Mouse (Mus musculus) liver, embryonic 11.5 days (tissue): ENCODE measurements around the gene Rhobtb3. TPM values are rescaled to one million over a fixed set of nuclear protein-coding genes. Genes with fewer than 3 reads are reported as not detected.
A peak's percentile ranks its signal among the peaks of the same experiment; 100 is the strongest.

Source experiments
- ATAC-seq: fragments of 200-750 bp; cut with Nextera tagmentation; replicated peaks from 2 replicates; pipeline ENCODE4 v1.8.0; 2017; ENCODE audit warnings: moderate number of reproducible peaks, mild to moderate bottlenecking, moderate TSS enrichment, moderate library complexity; ENCODE audit not compliant: low FRiP score
- DNase-seq: peaks from one replicate; pipeline ENCODE4 v3.0.0-alpha.2; 2017; ENCODE audit warnings: low spot score
- H3K27ac ChIP-seq: fragments of 300-500 bp; sonication (generic); 2 replicates; pipeline ENCODE4 v1.5.1; 2014; ENCODE audit warnings: mild to moderate bottlenecking, low read depth, low read length, control low read depth
- H3K27me3 ChIP-seq: fragments of 300-500 bp; sonication (generic); replicated peaks from 2 replicates; pipeline ENCODE4 v1.6.1; 2014; ENCODE audit warnings: low read length, mixed read lengths; ENCODE audit not compliant: control insufficient read depth, insufficient read depth
- H3K36me3 ChIP-seq: fragments of 300-500 bp; sonication (generic); 2 replicates; pipeline ENCODE4 v1.6.1; 2014; ENCODE audit warnings: mild to moderate bottlenecking, low read length, moderate library complexity, mixed read lengths; ENCODE audit not compliant: control insufficient read depth, insufficient read depth
- H3K4me1 ChIP-seq: fragments of 300-500 bp; sonication (generic); replicated peaks from 2 replicates; pipeline ENCODE4 v1.6.1; 2014; ENCODE audit warnings: low read length, mixed read lengths; ENCODE audit not compliant: control insufficient read depth, insufficient read depth
- H3K4me2 ChIP-seq: fragments of 300-500 bp; sonication (generic); 2 replicates; pipeline ENCODE4 v1.6.1; 2014; ENCODE audit warnings: mild to moderate bottlenecking, control low read depth, moderate library complexity
- H3K4me3 ChIP-seq: fragments of 300-500 bp; sonication (generic); 2 replicates; pipeline ENCODE4 v1.5.1; 2014; ENCODE audit warnings: low read depth, low read length, control low read depth
- H3K9ac ChIP-seq: fragments of 300-500 bp; sonication (generic); 2 replicates; pipeline ENCODE4 v1.6.1; 2014; ENCODE audit warnings: low read depth, low read length, control low read depth
- H3K9me3 ChIP-seq: fragments of 300-500 bp; sonication (generic); 2 replicates; pipeline ENCODE4 v1.6.1; 2016; ENCODE audit warnings: low read length, inconsistent platforms, mixed read lengths; ENCODE audit not compliant: control insufficient read depth
- WGBS: fragments of 180-500 bp; shearing (Covaris S2); extraction: QIAGEN DNeasy Blood & Tissue Kit; methylation state at CpG from one replicate; pipeline ENCODE4 v1.1.7; 2014; 5-methylcytosine and 5-hydroxymethylcytosine counted together
- polyA plus RNA-seq: library from polyadenylated mRNA; unstranded; fragments of >200 nt; fragmentation: Nextera tagmentation; extraction: Ambion mirVana; gene quantifications from 2 replicates; pipeline ENCODE4 v1.2.1, GENCODE M21; 2014

The Rhobtb3 gene
- polyA plus RNA-seq = 18.7 and 19.2 TPM in 2 replicates

- Histone ChIP-seq H3K9ac (peak within 1 kb of the TSS; percentile 88), H3K27ac (peak within 1 kb of the TSS; percentile 81), H3K4me3 (peak within 1 kb of the TSS; percentile 75), H3K36me3 (no peaks in the 10 kb centered on the region), H3K27me3 (0 out of 2 replicates have a peak, but pooled peaks cover 3% of the 10 kb centered on the region), H3K9me3 (no peaks in the 10 kb centered on the region), H3K4me2 (peak within 1 kb of the TSS; percentile 83), H3K4me1 (no peaks in the 10 kb centered on the region; the same call in none of the 2 replicates)
- DNase-seq (peak; percentile 89), ATAC-seq (peak; percentile 82)
- under 1% methylated on average over 106 of the region's 110 CpGs for WGBS
Observed at GRCm38 (mm10) chr13:75943189-75944043, at the start of gene Rhobtb3. Gene Rhobtb3 (minus strand): TSS chr13:75943925.

GRCm38 (mm10) chr13:75992169-75993028 lies 48.7 kb upstream of the Rhobtb3 start:
- no peak overlapping the region for H3K4me3 ChIP-seq
- WGBS = 70% methylated on average over 9 of the region's 9 CpGs
- ATAC-seq (no peak), DNase-seq (no peak)
- H3K9ac ChIP-seq = no peak overlapping the region
- H3K4me2 ChIP-seq = no peak overlapping the region
- no peak overlapping the region for H3K27ac ChIP-seq
- no peaks in the 10 kb centered on the region for H3K27me3 ChIP-seq
- no peaks in the 10 kb centered on the region; the same call in none of the 2 replicates for H3K9me3 ChIP-seq
- no peaks in the 10 kb centered on the region for H3K4me1 ChIP-seq
- no peaks in the 10 kb centered on the region for H3K36me3 ChIP-seq

DNA sequence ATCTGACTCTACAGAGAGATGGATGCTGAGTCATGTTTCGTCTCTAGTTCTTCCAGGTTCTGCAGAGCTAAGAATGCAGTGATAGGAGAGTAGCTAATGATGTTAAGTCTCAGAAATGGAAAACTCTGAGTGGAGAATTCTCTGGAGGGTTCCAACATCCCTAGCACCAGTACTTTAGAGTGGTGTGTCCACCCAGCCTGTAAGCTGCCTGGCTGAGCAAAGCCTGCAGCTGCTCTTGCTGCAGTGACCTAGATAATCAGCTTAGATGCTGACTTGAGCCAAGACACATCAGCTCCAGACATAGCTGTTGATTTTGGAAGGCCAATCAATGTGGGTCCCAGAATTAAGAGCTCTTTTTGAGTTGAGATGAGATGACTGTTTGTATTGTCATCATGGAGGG lies 44.4 kb upstream of the Rhobtb3 start:
- DNase-seq (no peak), ATAC-seq (no peak)
- 75% methylated on average over 1 of the region's 1 CpGs for whole genome bisulfite sequencing
- no peak overlapping the region for H3K4me2 ChIP-seq
- H3K27me3 ChIP-seq = no peaks in the 10 kb centered on the region
- H3K4me3 ChIP-seq = no peak overlapping the region
- no peak overlapping the region for H3K9ac ChIP-seq
- H3K36me3 ChIP-seq = no peaks in the 10 kb centered on the region
- H3K27ac ChIP-seq = no peak overlapping the region
- no peaks in the 10 kb centered on the region for H3K9me3 ChIP-seq
- H3K4me1 ChIP-seq = no peaks in the 10 kb centered on the region

DNA sequence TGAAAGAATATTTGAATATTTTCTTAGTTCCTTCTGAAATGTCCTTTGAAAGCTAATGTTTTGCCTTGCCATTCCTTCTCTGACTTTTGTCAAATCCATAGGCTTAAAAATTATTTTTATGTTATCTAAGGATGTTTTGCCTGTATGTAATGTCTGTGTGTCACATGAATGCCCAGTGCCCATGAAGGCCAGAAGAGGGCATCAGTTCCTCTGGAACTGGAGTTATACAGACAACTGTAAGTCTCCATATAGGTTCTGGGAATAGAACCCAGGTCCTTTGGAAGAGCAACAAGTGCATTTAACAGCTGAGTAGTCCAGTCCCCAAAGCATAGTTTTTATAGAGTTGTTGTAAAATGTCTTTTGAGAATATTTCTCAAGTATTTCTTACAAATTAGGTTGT lies 38.2 kb upstream of the Rhobtb3 start:
- no peak overlapping the region for H3K27ac ChIP-seq
- DNase-seq (no peak), ATAC-seq (no peak)
- no peak overlapping the region for H3K4me2 ChIP-seq
- no peaks in the 10 kb centered on the region for H3K9me3 ChIP-seq
- no peaks in the 10 kb centered on the region for H3K36me3 ChIP-seq
- no peaks in the 10 kb centered on the region for H3K27me3 ChIP-seq
- no peaks in the 10 kb centered on the region for H3K4me1 ChIP-seq
- no peak overlapping the region for H3K9ac ChIP-seq
- H3K4me3 ChIP-seq = no peak overlapping the region

- Histone ChIP-seq H3K9me3 (no peaks in the 10 kb centered on the region), H3K36me3 (no peaks in the 10 kb centered on the region), H3K27ac (no peak overlapping the region), H3K4me1 (no peaks in the 10 kb centered on the region), H3K9ac (no peak overlapping the region), H3K4me2 (no peak overlapping the region), H3K4me3 (no peak overlapping the region), H3K27me3 (no peaks in the 10 kb centered on the region)
- ATAC-seq = no peak; the same call in 1 of the 2 replicates
- 85% methylated on average over 2 of the region's 2 CpGs for WGBS
- no peak for DNase-seq
Observed at GRCm38 (mm10) chr13:75976649-75977048, 32.9 kb upstream of the Rhobtb3 start.

DNA sequence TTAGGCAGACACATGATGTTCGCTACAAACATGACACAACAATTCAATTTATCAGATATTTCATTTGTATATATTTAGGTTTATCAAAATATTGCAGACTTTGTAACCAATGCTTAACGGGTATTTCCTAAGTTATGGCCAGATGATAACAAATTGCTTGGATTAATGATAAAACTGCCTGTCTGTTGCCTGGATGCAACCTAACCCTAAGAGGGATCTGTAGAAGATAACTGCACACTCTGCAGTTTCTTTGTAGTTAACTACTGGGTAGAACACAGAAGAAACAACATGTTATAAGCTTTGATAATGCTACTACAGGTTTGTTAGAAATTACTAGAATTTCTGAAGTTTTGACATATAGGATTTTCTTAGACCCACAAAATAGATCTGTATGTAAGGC lies 32.5 kb upstream of the Rhobtb3 start:
- Histone ChIP-seq H3K4me2 (no peak overlapping the region), H3K27me3 (no peaks in the 10 kb centered on the region), H3K4me1 (no peaks in the 10 kb centered on the region), H3K9me3 (no peaks in the 10 kb centered on the region), H3K27ac (no peak overlapping the region), H3K9ac (no peak overlapping the region), H3K36me3 (no peaks in the 10 kb centered on the region), H3K4me3 (no peak overlapping the region)
- DNase-seq (no peak), ATAC-seq (no peak)
- 60% methylated on average over 2 of the region's 2 CpGs for WGBS

DNA sequence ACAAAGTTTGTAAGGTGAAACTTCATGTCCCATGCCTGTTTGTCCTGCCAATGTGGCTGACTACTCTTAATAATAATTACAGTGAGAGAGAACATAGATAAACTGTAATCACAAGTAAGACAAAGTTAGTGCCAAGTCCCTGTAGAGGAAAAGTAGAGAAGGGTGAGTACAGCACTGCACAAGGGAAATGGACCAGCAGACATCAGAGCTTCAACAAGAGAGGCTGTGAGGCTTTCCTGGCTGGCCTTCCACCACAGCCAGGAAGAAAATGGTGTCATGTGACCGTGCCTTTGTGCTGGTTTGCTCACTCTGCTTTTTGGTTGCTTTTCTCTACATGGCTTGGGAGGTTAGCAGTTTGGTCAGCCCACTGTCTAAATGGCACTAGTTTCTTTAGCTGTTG lies 31.9 kb upstream of the Rhobtb3 start:
- Histone ChIP-seq H3K27me3 (no peaks in the 10 kb centered on the region), H3K36me3 (no peaks in the 10 kb centered on the region), H3K4me2 (no peak overlapping the region), H3K9me3 (no peaks in the 10 kb centered on the region), H3K4me3 (no peak overlapping the region), H3K27ac (no peak overlapping the region), H3K9ac (no peak overlapping the region), H3K4me1 (no peaks in the 10 kb centered on the region)
- 66% methylated on average over 1 of the region's 1 CpGs for WGBS
- ATAC-seq (no peak), DNase-seq (no peak)

DNA sequence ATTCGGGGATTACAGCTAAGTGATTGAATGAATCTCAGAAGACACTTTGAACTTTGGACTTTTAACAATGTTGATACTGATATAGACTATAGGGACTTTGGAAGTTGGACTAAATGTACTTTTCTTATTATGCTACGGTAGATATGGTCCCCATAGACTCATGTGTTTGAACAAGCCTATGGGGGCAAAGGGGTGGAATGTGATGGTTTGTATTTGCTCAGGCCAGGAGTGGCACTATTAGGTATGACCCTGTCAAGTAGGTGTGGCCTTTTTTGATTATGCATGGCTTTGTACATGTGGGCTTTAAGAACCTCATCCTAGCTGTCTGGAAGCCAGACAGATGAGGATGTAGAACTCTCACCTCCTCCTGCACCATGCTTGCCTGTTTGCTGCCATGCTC lies 30.8 kb upstream of the Rhobtb3 start:
- Histone ChIP-seq H3K36me3 (no peaks in the 10 kb centered on the region), H3K4me3 (no peak overlapping the region), H3K9me3 (no peaks in the 10 kb centered on the region), H3K27ac (no peak overlapping the region), H3K4me1 (no peaks in the 10 kb centered on the region), H3K27me3 (no peaks in the 10 kb centered on the region), H3K4me2 (no peak overlapping the region), H3K9ac (no peak overlapping the region)
- ATAC-seq (no peak), DNase-seq (no peak)
- 69% methylated on average over 2 of the region's 2 CpGs for WGBS
